Mouse (Mus musculus) megakaryocyte, embryonic 14.5 days (primary cell): ENCODE results near the gene Tfcp2.

Source experiments
- FLI1 ChIP-seq: IDR thresholded peaks from 2 replicates; pipeline ENCODE4 v1.6.1; 2012; ENCODE audit warnings: low read length, inconsistent platforms, mixed read lengths
- GATA1 ChIP-seq: IDR thresholded peaks from 3 replicates; pipeline ENCODE4 v1.6.1; 2012; ENCODE audit warnings: mixed read lengths, low read length, inconsistent platforms, borderline replicate concordance

DNA sequence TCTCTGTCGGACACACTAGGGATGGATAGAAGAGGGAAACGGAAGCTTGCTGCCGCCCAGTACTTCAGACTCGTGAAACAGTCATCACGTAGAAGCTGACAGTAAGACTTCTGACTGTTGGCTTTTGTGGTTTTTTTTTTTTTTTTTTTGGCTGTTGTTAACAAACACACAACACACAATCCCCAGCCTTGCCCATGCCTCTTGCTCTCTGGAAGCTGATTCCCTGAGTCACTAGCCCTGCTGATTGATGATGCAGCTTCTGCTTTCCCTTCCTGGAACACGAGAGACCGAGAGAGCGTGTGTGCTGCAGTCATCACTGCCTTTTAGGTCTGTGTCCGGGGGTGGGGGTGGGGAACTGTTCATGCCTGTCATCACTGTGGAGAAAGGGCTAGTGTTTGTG is 90.2 kb downstream of the Tfcp2 start:
- TF ChIP-seq GATA1 = no peak
- TF ChIP-seq FLI1 = no peak
